25 mouse cellular contexts compared by ENCODE assay signal in genomic region chr9:82733024-82733585, GRCm38 (mm10).
"Had no signal": no experiment of that assay in that cellular context is flagged by ENCODE, and none has a peak within 500 bp of the region (broad histone marks: within the 10 kb centered on the region; RNA-seq: fewer than 3 reads in every experiment).

No protein-coding gene starts in this region.

- ATAC-seq: forebrain, postnatal 0 days; inflammation-experienced regulatory T-cells, adult 6 months; intestine, embryonic 15.5 days; intestine, postnatal 0 days; liver, embryonic 12.5 days had no signal

- H3K27me3 ChIP-seq: heart, embryonic 13.5 days; heart, embryonic 15.5 days; intestine, embryonic 15.5 days; limb, embryonic 13.5 days; limb, embryonic 15.5 days; liver, embryonic 12.5 days had no signal

- H3K36me3 ChIP-seq: heart, embryonic 13.5 days; heart, embryonic 15.5 days; hindbrain, embryonic 10.5 days; intestine, embryonic 15.5 days; limb, embryonic 13.5 days; limb, embryonic 15.5 days; liver, embryonic 12.5 days had no signal

- DNase-seq: forebrain, postnatal 0 days; gastrocnemius, postnatal 14 days; gastrocnemius, postnatal 36 days; heart, adult 11 months; heart, adult 2 months; heart, postnatal 14 days; heart, postnatal 4 days; kidney, adult 18-20 months; kidney, adult 8-10 months; kidney, postnatal 10 days; kidney, postnatal 25 days; kidney, postnatal 4 days had no signal

- H3K9ac ChIP-seq: forebrain, postnatal 0 days; heart, embryonic 13.5 days; heart, embryonic 15.5 days; intestine, embryonic 15.5 days; limb, embryonic 13.5 days; limb, embryonic 15.5 days; liver, embryonic 12.5 days; liver, embryonic 14.5 days had no signal

- H3K27ac ChIP-seq: heart, adult 2 months; heart, embryonic 13.5 days; heart, embryonic 15.5 days; hindbrain, embryonic 10.5 days; intestine, embryonic 15.5 days; layer of hippocampus, adult 2 months; left cerebral cortex, adult 2 months; limb, embryonic 13.5 days; limb, embryonic 15.5 days; liver, embryonic 12.5 days; liver, embryonic 14.5 days had no signal

- H3K4me3 ChIP-seq: heart, adult 2 months; heart, embryonic 13.5 days; heart, embryonic 15.5 days; hindbrain, embryonic 10.5 days; intestine, embryonic 15.5 days; layer of hippocampus, adult 2 months; left cerebral cortex, adult 2 months; limb, embryonic 13.5 days; limb, embryonic 15.5 days; liver, embryonic 12.5 days had no signal

- H3K4me2 ChIP-seq: heart, embryonic 11.5 days; heart, embryonic 13.5 days; heart, embryonic 15.5 days; intestine, embryonic 15.5 days; limb, embryonic 13.5 days; limb, embryonic 15.5 days; liver, embryonic 12.5 days had no signal

- H3K9me3 ChIP-seq: heart, embryonic 15.5 days; intestine, embryonic 15.5 days; limb, embryonic 15.5 days; liver, embryonic 12.5 days had no signal

- H3K4me1 ChIP-seq: heart, embryonic 13.5 days; heart, embryonic 15.5 days; hindbrain, embryonic 10.5 days; intestine, embryonic 15.5 days; limb, embryonic 13.5 days; limb, embryonic 15.5 days; liver, embryonic 12.5 days had no signal
